Mouse (Mus musculus): ENCODE results near the gene Wdr66.
"Not testable (repeated sequence)": the region's sequence is repeated elsewhere in the genome, so short reads cannot be mapped to it uniquely, and the experiment has no call there.

Wdr66 gene

GRCm38 (mm10) chr5:123251834-123252233, at the start of gene Wdr66:
TSS of gene Wdr66 (plus strand) at chr5:123252102.
- peak; percentile 98 for DNase-seq (ENCODE audit: low read depth, low spot score)

GRCm38 (mm10) chr5:123202771-123203170, 49.1 kb upstream of the Wdr66 start:
- not testable (repeated sequence) for DNase-seq (ENCODE audit: low read depth, low spot score)

- DNase-seq (ENCODE audit: low read depth, low spot score), result not testable (repeated sequence)
Observed at GRCm38 (mm10) chr5:123203591-123203990, 48.3 kb upstream of the Wdr66 start.

GRCm38 (mm10) chr5:123222346-123223050, 29.4 kb upstream of the Wdr66 start:
- not testable (repeated sequence) for DNase-seq (ENCODE audit: low read depth, low spot score)

- no peak for DNase-seq (ENCODE audit: low read depth, low spot score)
Observed at GRCm38 (mm10) chr5:123223051-123223410, 28.9 kb upstream of the Wdr66 start.

- not testable (repeated sequence) for DNase-seq (ENCODE audit: low read depth, low spot score)
Observed at GRCm38 (mm10) chr5:123223861-123224260, 28.0 kb upstream of the Wdr66 start.

- no peak for DNase-seq (ENCODE audit: low read depth, low spot score)
Observed at GRCm38 (mm10) chr5:123226851-123227250, 25.1 kb upstream of the Wdr66 start.

- peak; percentile 97 for DNase-seq (ENCODE audit: low read depth, low spot score)
Observed at GRCm38 (mm10) chr5:123227762-123228523, 24.0 kb upstream of the Wdr66 start.

- DNase-seq (ENCODE audit: low read depth, low spot score), result peak; percentile 34
Observed at GRCm38 (mm10) chr5:123228524-123228922, 23.4 kb upstream of the Wdr66 start.

- DNase-seq (ENCODE audit: low read depth, low spot score), result no peak
Observed at GRCm38 (mm10) chr5:123229296-123229695, 22.6 kb upstream of the Wdr66 start.

- DNase-seq (ENCODE audit: low read depth, low spot score), result no peak
Observed at GRCm38 (mm10) chr5:123232180-123232579, 19.7 kb upstream of the Wdr66 start.

GRCm38 (mm10) chr5:123235731-123236130, 16.2 kb upstream of the Wdr66 start:
- DNase-seq (ENCODE audit: low read depth, low spot score), result peak; percentile 79

- DNase-seq (ENCODE audit: low read depth, low spot score), result no peak
Observed at GRCm38 (mm10) chr5:123236426-123236825, 15.5 kb upstream of the Wdr66 start.

- no peak for DNase-seq (ENCODE audit: low read depth, low spot score)
Observed at GRCm38 (mm10) chr5:123239501-123239900, 12.4 kb upstream of the Wdr66 start.

- peak; percentile 62 for DNase-seq (ENCODE audit: low read depth, low spot score)
Observed at GRCm38 (mm10) chr5:123245518-123245917, 6.4 kb upstream of the Wdr66 start.

GRCm38 (mm10) chr5:123251390-123251789, 512 bp upstream of the Wdr66 start:
- DNase-seq (ENCODE audit: low read depth, low spot score), result no peak

- peak; percentile 48 for DNase-seq (ENCODE audit: low read depth, low spot score)
Observed at GRCm38 (mm10) chr5:123256841-123257755, 5.2 kb downstream of the Wdr66 start.

- peak; percentile 75 for DNase-seq (ENCODE audit: low read depth, low spot score)
Observed at GRCm38 (mm10) chr5:123258990-123259389, 7.1 kb downstream of the Wdr66 start.

- no peak for DNase-seq (ENCODE audit: low read depth, low spot score)
Observed at GRCm38 (mm10) chr5:123260698-123261097, 8.8 kb downstream of the Wdr66 start.

GRCm38 (mm10) chr5:123266909-123267308, 15.0 kb downstream of the Wdr66 start:
- no peak for DNase-seq (ENCODE audit: low read depth, low spot score)

GRCm38 (mm10) chr5:123268477-123269474, 16.9 kb downstream of the Wdr66 start:
- peak; percentile 71 for DNase-seq (ENCODE audit: low read depth, low spot score)

Measured in R1 (cell line).